In genomic region chr3:21962360-21962782, GRCm38 (mm10) we compare ENCODE assay signal across 9 mouse cellular contexts.
DNase-seq lines count a peak whose midpoint lies in the region; ATAC-seq and TF ChIP-seq lines count a peak whose summit lies in the region.
"Had no signal": no experiment of that assay in that cellular context is flagged by ENCODE, and none has a peak within 500 bp of the region (broad histone marks: within the 10 kb centered on the region; RNA-seq: fewer than 3 reads in every experiment).

No protein-coding gene starts in this region.

- H3K4me1 ChIP-seq in heart, embryonic 11.5 days (ENCODE audit: control insufficient read depth, insufficient read depth, low read length): peaks cover 23% of the 10 kb centered on the region
- H3K4me1 ChIP-seq in hindbrain, postnatal 0 days (ENCODE audit: insufficient read depth, low read length): no peaks in the 10 kb centered on the region

- H3K4me3 ChIP-seq in heart, embryonic 11.5 days (ENCODE audit: low read depth, low read length): no peak overlapping the region
- no peak overlapping the region for H3K4me3 ChIP-seq in hindbrain, postnatal 0 days (ENCODE audit: low read length)

- no peak overlapping the region for H3K27ac ChIP-seq in heart, embryonic 11.5 days (ENCODE audit: low read depth, low read length)
- no peak overlapping the region for H3K27ac ChIP-seq in hindbrain, postnatal 0 days

- H3K36me3 ChIP-seq in heart, embryonic 11.5 days (ENCODE audit: control insufficient read depth, insufficient read depth, low read length): no peaks in the 10 kb centered on the region
- no peaks in the 10 kb centered on the region for H3K36me3 ChIP-seq in hindbrain, postnatal 0 days (ENCODE audit: insufficient read depth, low read length)

- WGBS in heart, embryonic 11.5 days (ENCODE audit: insufficient replicate concordance): 48% methylated on average over 7 of the region's 7 CpGs
- 43% methylated on average over 7 of the region's 7 CpGs for WGBS in hindbrain, postnatal 0 days

- H3K9ac ChIP-seq in heart, embryonic 11.5 days (ENCODE audit: low read depth, low read length): no peak overlapping the region
- no peak overlapping the region for H3K9ac ChIP-seq in hindbrain, postnatal 0 days (replicated peaks; ENCODE audit: low read length)

- no peak overlapping the region for H3K4me2 ChIP-seq in heart, embryonic 11.5 days
- no peak overlapping the region for H3K4me2 ChIP-seq in hindbrain, postnatal 0 days (ENCODE audit: low read depth, low read length)

- no peak for ATAC-seq in heart, embryonic 11.5 days (replicated peaks; ENCODE audit: insufficient number of reproducible peaks, low FRiP score, low TSS enrichment)
- no peak for ATAC-seq in hindbrain, postnatal 0 days

- no peaks in the 10 kb centered on the region for H3K27me3 ChIP-seq in heart, embryonic 11.5 days (ENCODE audit: control insufficient read depth, insufficient read depth, low read length)
- H3K27me3 ChIP-seq in hindbrain, postnatal 0 days (ENCODE audit: insufficient read depth, low read length): no peaks in the 10 kb centered on the region

- TF ChIP-seq CTCF in hindbrain, postnatal 0 days (IDR thresholded peaks at IDR 0.05; ENCODE audit: low read depth): no peak

- DNase-seq in heart, adult 11 months: peak; percentile 89
- peak; percentile 54 to 67 for DNase-seq in urinary bladder, postnatal 36 days (ENCODE audit: low spot score in 2 of 2)
- no peak for DNase-seq in urinary bladder, postnatal 25 days (ENCODE audit: low spot score)
- peak; percentile 51 to 72 for DNase-seq in lung, adult 18-20 months
- DNase-seq in yolk sac, embryonic 10.5 days (ENCODE audit: low spot score): peak; percentile 57
- DNase-seq in hindbrain, postnatal 0 days (ENCODE audit: low spot score): no peak
- DNase-seq in right cerebral cortex, postnatal 25 days: no peak
- DNase-seq: cerebellum, adult 11-12 months had no signal

- H3K9me3 ChIP-seq in heart, embryonic 11.5 days (replicated peaks; ENCODE audit: control insufficient read depth, low read length): no peaks in the 10 kb centered on the region
- no peaks in the 10 kb centered on the region for H3K9me3 ChIP-seq in hindbrain, postnatal 0 days (ENCODE audit: low read length)

Comparison
In these comparisons a context has a peak if more than half of its experiments do, and no peak if none do; other contexts are left out.
1. DNase-seq: peak in heart, adult 11 months (single experiment), urinary bladder, postnatal 36 days (2 of 2), lung, adult 18-20 months (2 of 2) and yolk sac, embryonic 10.5 days (single experiment); none in urinary bladder, postnatal 25 days (single experiment), hindbrain, postnatal 0 days (single experiment) and right cerebral cortex, postnatal 25 days (single experiment).